Mouse (Mus musculus) forebrain, embryonic 16.5 days (tissue): ENCODE results near the gene Podn. TPM values are rescaled to one million over a fixed set of nuclear protein-coding genes. Genes with fewer than 3 reads are reported as not detected.

ENCODE experiments used
- ATAC-seq: fragments of 200-750 bp; cut with Nextera tagmentation; 2 replicates; pipeline ENCODE4 v1.8.0; 2017; ENCODE audit warnings: mild to moderate bottlenecking, moderate library complexity
- H3K27ac ChIP-seq: fragments of 300-500 bp; sonication (generic); 2 replicates; pipeline ENCODE4 v1.5.1; 2014; ENCODE audit warnings: low read length, control low read depth
- H3K27me3 ChIP-seq: fragments of 300-500 bp; sonication (generic); replicated peaks from 2 replicates; pipeline ENCODE4 v1.6.1; 2014; ENCODE audit warnings: low read length; ENCODE audit not compliant: control insufficient read depth, insufficient read depth
- H3K36me3 ChIP-seq: fragments of 300-500 bp; sonication (generic); 2 replicates; pipeline ENCODE4 v1.6.1; 2014; ENCODE audit not compliant: control insufficient read depth, insufficient read depth
- H3K4me1 ChIP-seq: fragments of 300-500 bp; sonication (generic); replicated peaks from 2 replicates; pipeline ENCODE4 v1.6.1; 2014; ENCODE audit warnings: low read length; ENCODE audit not compliant: control insufficient read depth, insufficient read depth
- H3K4me2 ChIP-seq: fragments of 300-500 bp; sonication (generic); 2 replicates; pipeline ENCODE4 v1.6.1; 2014; ENCODE audit warnings: mild to moderate bottlenecking, low read length, control low read depth
- H3K4me3 ChIP-seq: fragments of 300-500 bp; sonication (generic); replicated peaks from 2 replicates; pipeline ENCODE4 v1.5.1; 2014; ENCODE audit warnings: mild to moderate bottlenecking, low read length, control low read depth
- H3K9ac ChIP-seq: fragments of 300-500 bp; sonication (generic); replicated peaks from 2 replicates; pipeline ENCODE4 v1.6.1; 2014; ENCODE audit warnings: low read depth, low read length, control low read depth
- H3K9me3 ChIP-seq: fragments of 300-500 bp; sonication (generic); 2 replicates; pipeline ENCODE4 v1.6.1; 2016; ENCODE audit warnings: low read length; ENCODE audit not compliant: control insufficient read depth
- WGBS: fragments of 180-500 bp; shearing (Covaris S2); extraction: QIAGEN DNeasy Blood & Tissue Kit; methylation state at CpG from one replicate; pipeline ENCODE4 v1.1.7; 2014; 5-methylcytosine and 5-hydroxymethylcytosine counted together
- polyA plus RNA-seq: library from polyadenylated mRNA; unstranded; fragments of >200 nt; fragmentation: Nextera tagmentation; extraction: Ambion mirVana; gene quantifications from 2 replicates; pipeline ENCODE4 v1.2.1, GENCODE M21; 2015

Podn gene
- polyA plus RNA-seq, 1 experiment from 2014 or later, result 0.35 TPM

DNA sequence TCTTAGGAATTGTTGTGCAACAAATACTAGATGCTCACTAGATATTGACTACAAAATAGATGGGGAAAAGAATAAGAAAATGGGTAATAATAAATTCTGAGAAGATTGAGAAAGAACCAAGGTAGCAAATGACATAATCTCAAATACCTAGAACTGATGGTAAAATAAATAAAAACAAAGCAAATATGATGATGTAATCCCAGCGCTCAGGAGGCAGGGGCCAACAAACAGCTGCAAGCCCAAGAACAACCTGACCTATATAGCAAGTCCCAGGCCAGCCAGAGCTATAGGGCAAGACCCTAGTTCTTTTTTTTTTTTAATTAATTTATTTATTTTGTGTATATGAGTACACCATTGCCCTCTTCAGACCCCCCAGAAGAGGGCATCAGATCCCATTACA is 27.9 kb upstream of the Podn start:
- no peaks in the 10 kb centered on the region for H3K4me1 ChIP-seq
- no peak for ATAC-seq
- WGBS, result 91% methylated on average over 1 of the region's 1 CpGs
- no peaks in the 10 kb centered on the region for H3K9me3 ChIP-seq
- no peak overlapping the region for H3K4me3 ChIP-seq
- H3K27ac ChIP-seq, result no peak overlapping the region
- no peak overlapping the region for H3K4me2 ChIP-seq
- H3K27me3 ChIP-seq, result no peaks in the 10 kb centered on the region
- H3K9ac ChIP-seq, result no peak overlapping the region
- no peaks in the 10 kb centered on the region for H3K36me3 ChIP-seq

DNA sequence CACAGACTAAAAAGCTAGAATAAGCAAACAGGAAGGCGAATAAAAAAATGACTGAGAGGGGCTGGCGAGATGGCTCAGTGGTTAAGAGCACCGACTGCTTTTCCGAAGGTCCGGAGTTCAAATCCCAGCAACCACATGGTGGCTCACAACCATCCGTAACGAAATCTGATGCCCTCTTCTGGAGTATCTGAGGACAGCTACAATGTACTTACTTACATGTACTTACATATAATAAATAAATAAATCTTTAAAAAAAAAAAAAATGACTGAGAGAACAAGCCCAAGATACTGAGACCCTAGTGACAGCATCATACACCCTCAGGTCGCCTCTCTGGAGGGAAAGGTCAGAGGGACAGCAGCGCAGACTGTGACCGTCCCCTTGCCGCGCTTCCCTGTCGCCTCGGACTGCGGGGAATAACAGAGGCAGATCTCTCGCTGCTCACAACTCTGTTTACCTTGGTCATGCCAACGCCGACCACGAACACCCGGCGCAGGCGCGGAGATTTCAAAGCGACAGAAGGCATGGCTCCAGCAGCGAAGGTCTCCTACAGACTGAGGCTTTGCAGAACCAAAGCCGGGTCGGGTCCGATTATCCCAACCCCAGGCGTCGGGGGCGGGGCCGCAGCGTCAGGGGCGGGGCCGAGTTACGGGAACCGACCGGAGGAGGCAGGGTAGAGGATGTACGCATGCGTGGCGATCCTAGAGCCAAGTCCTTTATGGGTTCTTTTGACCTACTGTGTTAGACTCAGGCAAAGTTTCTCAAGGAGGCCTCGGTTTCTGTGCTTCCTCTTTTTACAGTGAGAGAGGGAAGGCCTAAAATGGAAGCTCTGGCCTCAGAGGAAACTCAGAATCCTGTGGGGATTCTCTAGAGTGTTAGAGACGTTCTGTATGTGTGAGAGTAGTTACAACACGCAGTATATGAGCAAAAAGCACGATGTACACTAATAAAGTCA is 22.0 kb upstream of the Podn start:
- H3K4me1 ChIP-seq, result no peaks in the 10 kb centered on the region
- 12% methylated on average over 43 of the region's 45 CpGs for WGBS
- H3K4me3 ChIP-seq, result peak overlapping the region; percentile 66
- peak overlapping the region; percentile 60 for H3K4me2 ChIP-seq
- no peaks in the 10 kb centered on the region for H3K36me3 ChIP-seq
- 0 out of 2 replicates have a peak overlapping the region, but pooled peaks have one; percentile 15 for H3K27ac ChIP-seq
- ATAC-seq, result peak; percentile 95
- no peaks in the 10 kb centered on the region for H3K27me3 ChIP-seq
- H3K9me3 ChIP-seq, result no peaks in the 10 kb centered on the region
- peak overlapping the region; percentile 60 for H3K9ac ChIP-seq

- no peak for ATAC-seq
- Histone ChIP-seq H3K4me2 (no peak overlapping the region), H3K9me3 (no peaks in the 10 kb centered on the region), H3K27me3 (no peaks in the 10 kb centered on the region), H3K4me1 (no peaks in the 10 kb centered on the region), H3K4me3 (no peak overlapping the region), H3K27ac (no peak overlapping the region), H3K36me3 (no peaks in the 10 kb centered on the region), H3K9ac (no peak overlapping the region)
- WGBS, result 92% methylated on average over 8 of the region's 8 CpGs
Observed at GRCm38 (mm10) chr4:108117488-108117887, 21.2 kb upstream of the Podn start.

DNA sequence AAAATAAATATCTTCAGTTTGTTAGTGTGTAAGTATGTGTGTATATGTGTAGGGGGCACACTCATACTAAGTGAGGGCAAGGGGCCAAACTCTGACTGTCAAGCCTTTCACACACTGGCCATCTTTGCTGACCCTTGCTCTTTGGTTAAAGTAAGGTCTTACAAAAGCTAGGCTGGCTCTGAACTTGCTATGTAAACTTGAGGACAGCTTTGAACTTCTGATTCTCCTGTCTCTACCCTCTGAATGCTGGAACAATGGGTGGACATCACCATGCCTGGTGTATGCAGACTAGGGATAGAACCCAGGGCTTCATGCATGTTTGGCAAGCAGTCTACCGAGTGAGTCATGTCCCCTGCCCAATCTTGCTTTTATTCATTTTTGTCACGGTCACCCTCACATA is 20.2 kb upstream of the Podn start:
- 85% methylated on average over 2 of the region's 2 CpGs for WGBS
- Histone ChIP-seq H3K4me2 (no peak overlapping the region), H3K9me3 (no peaks in the 10 kb centered on the region), H3K4me1 (no peaks in the 10 kb centered on the region), H3K9ac (no peak overlapping the region), H3K4me3 (no peak overlapping the region), H3K27me3 (no peaks in the 10 kb centered on the region), H3K27ac (no peak overlapping the region), H3K36me3 (no peaks in the 10 kb centered on the region; the same call in 1 of the 2 replicates)
- ATAC-seq, result no peak

DNA sequence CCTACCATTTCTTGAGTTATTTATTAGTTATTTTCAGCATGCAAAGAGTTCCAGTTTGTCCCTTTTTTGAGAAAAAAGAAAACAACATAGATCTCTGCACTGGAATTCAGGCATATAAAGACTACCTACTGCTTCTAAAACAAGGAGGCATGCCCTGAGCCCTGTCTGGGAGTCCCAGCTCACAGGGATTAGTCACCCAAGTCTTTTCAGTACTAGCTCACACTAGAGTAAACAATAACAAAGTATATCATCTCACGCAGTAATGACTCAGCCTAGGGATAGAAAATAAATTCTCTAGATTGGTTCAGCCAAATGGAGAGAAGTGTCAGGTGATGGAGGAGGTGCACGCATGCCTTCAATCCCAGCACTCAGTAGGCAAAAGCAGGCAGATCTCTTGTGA is 14.5 kb upstream of the Podn start:
- Histone ChIP-seq H3K9me3 (no peaks in the 10 kb centered on the region), H3K27me3 (no peaks in the 10 kb centered on the region), H3K4me2 (no peak overlapping the region), H3K9ac (no peak overlapping the region), H3K27ac (no peak overlapping the region), H3K4me3 (no peak overlapping the region), H3K36me3 (no peaks in the 10 kb centered on the region; the same call in 1 of the 2 replicates), H3K4me1 (no peaks in the 10 kb centered on the region)
- 50% methylated on average over 2 of the region's 2 CpGs for WGBS
- ATAC-seq, result no peak

GRCm38 (mm10) chr4:108109728-108110127 is 13.5 kb upstream of the Podn start:
- ATAC-seq, result no peak
- H3K27me3 ChIP-seq, result no peaks in the 10 kb centered on the region
- no peak overlapping the region for H3K4me2 ChIP-seq
- H3K4me3 ChIP-seq, result no peak overlapping the region
- no peaks in the 10 kb centered on the region for H3K9me3 ChIP-seq
- no peak overlapping the region for H3K9ac ChIP-seq
- no peaks in the 10 kb centered on the region for H3K4me1 ChIP-seq
- WGBS, result 94% methylated on average over 7 of the region's 7 CpGs
- no peak overlapping the region for H3K27ac ChIP-seq
- H3K36me3 ChIP-seq, result no peaks in the 10 kb centered on the region; the same call in 1 of the 2 replicates

- no peaks in the 10 kb centered on the region for H3K4me1 ChIP-seq
- H3K9me3 ChIP-seq, result no peaks in the 10 kb centered on the region
- no peak for ATAC-seq
- H3K36me3 ChIP-seq, result no peaks in the 10 kb centered on the region
- H3K4me2 ChIP-seq, result no peak overlapping the region
- WGBS, result 76% methylated on average over 6 of the region's 6 CpGs
- no peak overlapping the region for H3K4me3 ChIP-seq
- no peak overlapping the region for H3K27ac ChIP-seq
- no peaks in the 10 kb centered on the region for H3K27me3 ChIP-seq
- H3K9ac ChIP-seq, result no peak overlapping the region
Observed at GRCm38 (mm10) chr4:108092741-108093397, 3.4 kb downstream of the Podn start.

GRCm38 (mm10) chr4:108083993-108084392 is 12.3 kb downstream of the Podn start:
- ATAC-seq, result no peak

GRCm38 (mm10) chr4:108083032-108083735 is 13.1 kb downstream of the Podn start:
- H3K36me3 ChIP-seq, result no peaks in the 10 kb centered on the region
- 81% methylated on average over 6 of the region's 6 CpGs for WGBS
- H3K27me3 ChIP-seq, result no peaks in the 10 kb centered on the region
- H3K27ac ChIP-seq, result no peak overlapping the region
- H3K9ac ChIP-seq, result no peak overlapping the region
- no peak for ATAC-seq
- no peaks in the 10 kb centered on the region for H3K9me3 ChIP-seq
- no peak overlapping the region for H3K4me3 ChIP-seq
- H3K4me1 ChIP-seq, result no peaks in the 10 kb centered on the region
- no peak overlapping the region for H3K4me2 ChIP-seq

More at GRCm38 (mm10) chr4:108083993-108084392, 12.3 kb downstream of the Podn start:
- no peak overlapping the region for H3K4me2 ChIP-seq
- no peak overlapping the region for H3K9ac ChIP-seq
- H3K4me1 ChIP-seq, result no peaks in the 10 kb centered on the region
- no peaks in the 10 kb centered on the region for H3K9me3 ChIP-seq
- no peak overlapping the region for H3K27ac ChIP-seq
- H3K4me3 ChIP-seq, result no peak overlapping the region
- 88% methylated on average over 2 of the region's 2 CpGs for WGBS
- no peaks in the 10 kb centered on the region for H3K27me3 ChIP-seq
- no peaks in the 10 kb centered on the region for H3K36me3 ChIP-seq
